Mouse (Mus musculus): ENCODE results near the gene Dpf1.

Gene Dpf1

DNA sequence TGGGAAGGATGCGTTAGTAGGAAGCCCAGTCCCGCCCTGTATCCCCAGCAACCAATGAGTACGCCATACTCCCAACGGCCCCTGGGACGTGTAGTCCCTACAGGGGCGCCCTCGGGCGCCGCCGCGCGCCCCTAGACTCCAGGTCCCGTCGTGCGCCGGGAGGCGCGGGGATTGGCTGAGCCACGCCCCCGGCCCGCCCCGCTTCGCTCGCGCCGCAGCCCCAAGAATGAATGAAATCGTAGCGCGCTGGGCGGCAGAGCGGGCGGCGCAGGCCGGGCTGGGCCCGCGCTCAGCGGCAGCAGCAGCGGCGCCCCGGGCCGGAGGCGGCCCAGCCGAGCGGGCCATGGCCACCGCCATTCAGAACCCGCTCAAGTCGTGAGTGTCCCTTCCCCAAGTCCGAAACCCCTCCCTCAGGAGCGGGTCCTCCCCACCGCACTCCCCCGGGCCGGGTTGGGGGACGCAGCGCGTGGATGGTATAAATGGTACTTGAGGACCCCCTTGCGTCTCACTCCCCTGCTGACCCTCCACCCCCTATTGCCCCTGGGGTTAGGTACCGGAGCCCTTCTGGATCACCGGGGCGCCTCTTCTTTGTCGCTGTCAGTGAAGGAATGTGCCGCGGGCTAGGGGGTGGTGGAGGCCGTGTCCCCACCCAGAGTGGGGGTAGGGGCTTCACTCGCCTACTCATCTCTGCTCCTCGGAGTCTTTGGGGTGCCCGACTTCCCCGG is at the start of gene Dpf1:
Gene Dpf1, plus strand, starts transcription at position 214 of the 725 bp plus-strand sequence.
- peak; percentile 84 for DNase-seq

DNA sequence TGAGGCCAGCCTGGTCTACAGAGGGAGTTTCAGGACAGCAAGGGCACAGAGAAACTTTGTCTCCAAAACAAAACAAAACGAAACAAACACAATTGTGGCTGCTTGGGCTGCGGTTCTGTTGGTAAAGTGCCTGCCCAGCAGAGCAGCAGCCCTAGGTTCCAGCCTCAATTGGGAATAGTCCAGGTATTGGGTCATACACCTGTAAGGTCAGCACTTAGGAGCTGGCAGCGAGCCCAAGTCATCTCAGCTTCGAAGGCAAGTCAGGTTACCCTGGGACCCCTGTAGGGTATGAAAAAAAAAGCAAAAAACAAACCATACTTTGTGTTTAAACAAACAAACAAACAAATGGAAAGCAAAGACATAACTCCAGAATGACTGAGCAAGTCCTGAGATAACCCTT is 47.9 kb upstream of the Dpf1 start:
- DNase-seq: no peak

DNA sequence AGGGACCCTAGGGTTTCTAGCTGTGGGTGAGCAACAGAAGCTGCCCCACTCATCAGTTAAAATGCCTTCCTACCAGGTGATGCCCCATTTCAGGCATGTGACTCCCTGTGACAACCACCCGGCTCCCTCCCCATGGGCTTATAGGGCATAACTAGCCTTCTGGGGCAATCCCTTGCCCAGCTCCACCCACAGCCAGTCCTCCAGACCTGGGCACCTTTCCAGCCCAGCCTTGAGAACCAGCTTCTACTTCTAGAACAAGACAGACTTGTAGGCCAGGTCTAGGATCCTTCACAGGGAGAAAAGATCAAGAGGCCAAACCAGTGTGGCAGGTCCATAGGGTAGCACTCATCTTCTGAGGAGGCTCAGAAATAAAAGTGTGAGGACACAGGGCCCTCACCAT is 46.4 kb upstream of the Dpf1 start:
- DNase-seq: no peak

DNA sequence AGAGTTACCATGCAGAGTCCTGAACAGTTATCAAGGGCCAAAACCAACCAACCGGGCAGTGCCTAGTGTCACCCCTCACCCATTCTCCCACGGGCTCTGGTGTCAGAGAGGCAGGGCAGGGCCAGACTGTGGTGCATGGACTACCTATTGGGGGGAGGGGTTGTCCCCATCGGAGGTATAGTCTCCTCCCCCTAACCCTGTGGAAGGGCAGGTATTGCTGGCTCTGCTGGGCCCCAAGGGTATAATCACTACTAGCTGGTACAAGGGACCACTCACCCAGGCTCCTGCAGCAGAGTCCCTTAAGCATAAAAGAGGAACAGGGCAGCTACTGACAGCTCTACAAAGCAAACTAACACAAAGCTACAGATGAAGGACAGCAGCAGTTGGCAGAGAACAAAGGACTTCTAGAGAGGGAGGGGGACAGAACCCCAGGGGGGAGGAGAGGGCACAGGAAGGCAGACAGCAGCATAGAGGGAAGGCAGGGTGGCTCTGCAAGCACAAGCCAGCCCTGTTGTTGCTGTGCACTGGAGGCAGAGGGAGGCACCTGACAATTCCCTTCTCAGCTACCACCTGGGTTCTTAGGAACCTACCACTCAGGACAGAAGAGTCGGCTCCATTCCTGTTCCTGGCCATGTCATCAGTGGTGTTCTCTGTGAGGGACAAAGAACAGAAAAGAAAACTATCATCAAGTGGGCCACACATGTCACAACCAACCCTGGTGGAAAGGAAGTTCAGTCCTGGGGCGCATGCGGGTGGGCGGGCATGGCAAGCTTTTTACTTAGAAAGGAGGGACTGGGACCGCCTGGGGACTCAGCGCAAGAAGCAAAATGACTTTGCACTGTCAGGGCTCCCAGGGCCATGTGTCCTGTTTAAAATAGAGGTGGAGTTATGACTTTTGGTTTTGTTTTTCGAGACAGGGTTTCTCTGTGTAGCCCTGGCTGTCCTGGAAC is 43.7 kb upstream of the Dpf1 start:
- DNase-seq: no peak

DNA sequence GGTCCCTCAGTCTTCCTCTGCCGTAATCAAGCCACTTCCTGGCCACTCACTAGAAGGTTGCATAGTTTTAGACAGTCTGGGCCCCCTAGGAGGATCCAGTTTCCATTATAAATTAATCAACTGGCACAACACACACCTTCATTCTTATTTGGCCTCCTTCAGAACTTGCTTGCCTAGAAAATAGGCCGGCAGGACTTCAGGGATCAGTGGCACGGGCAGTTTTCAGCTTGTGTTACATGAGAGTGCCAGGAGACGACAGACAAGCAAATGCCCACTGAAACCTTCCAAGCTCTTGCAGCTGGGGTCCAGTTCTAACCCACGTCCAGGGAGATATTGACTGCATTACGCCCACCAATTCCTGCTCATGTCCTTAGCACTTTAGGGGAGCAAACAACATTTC is 41.6 kb upstream of the Dpf1 start:
- DNase-seq: no peak

DNA sequence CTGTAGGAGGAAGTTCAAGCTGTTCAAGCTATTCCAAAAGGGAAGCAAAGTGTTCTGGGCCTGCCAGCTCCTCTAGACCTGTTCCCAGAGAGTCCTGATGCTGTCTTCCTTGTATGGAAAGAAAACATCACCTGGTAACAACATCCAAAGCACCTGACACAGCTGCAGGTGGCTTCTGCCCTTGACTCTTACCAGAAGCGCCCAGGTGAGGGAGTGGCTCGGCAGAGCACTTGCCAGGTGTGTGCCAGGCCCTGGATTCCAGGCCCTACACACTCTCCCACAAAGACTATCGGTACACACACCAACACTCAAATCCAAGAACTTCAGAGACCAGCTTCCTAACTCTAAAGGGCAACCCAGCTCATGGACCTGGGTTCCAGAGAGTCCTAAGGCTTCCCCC is 39.9 kb upstream of the Dpf1 start:
- DNase-seq: no peak

DNA sequence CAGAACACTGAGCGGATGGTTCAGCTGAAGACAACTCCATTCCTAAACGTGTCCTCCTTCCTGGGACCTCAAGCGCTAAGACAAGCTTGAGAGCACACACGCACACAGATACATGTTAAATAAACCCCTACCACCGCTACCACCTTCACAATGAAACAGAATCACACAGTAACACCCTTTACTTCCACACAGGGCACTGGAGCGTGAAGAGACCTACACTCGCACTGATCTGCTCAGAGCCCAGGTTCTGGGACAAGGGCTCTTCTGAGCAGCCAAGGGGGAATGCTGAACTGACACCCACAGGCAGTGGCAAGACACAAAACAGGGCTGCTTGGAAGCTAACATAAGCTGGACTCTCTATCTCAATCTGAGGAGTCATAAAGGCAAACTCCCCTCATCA is 38.1 kb upstream of the Dpf1 start:
- no peak for DNase-seq

DNA sequence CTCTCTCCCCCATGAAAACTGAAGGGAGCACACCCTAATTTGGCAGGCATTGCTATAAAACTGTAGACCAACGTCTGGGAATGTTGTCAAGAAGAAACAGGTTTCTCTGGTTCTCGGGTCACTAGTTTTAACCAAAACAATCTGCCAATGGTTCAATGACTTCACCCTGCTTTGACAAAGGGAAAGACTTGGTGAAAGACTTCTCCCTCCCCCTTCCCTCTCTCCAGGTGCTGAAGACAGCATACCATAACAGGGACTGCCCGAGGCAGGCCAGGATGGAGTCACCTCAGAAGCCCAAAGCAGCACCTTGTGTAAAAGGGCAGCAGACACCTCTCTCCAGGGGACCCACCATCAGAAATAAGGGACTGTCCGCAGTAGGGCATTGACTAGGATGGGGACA is 36.8 kb upstream of the Dpf1 start:
- no peak for DNase-seq

DNA sequence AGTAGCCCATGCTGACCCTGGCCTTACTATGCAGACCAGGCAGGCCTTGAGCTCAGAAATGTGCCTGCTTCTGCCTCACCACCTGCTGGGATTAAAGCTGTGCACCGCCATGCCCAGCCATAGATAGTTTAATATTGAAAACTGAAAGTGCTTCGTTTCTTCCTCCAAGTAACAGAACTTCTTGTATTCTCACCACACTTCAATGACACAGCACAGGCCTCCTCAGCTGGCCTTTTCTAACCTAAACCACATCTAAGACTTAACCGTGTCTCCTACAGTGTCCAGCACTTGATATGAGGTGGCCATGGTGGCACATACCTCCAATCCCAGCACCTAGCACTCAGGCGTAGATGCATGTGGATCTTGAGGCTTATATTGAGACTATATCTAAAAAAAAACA is 33.3 kb upstream of the Dpf1 start:
- no peak for DNase-seq

DNA sequence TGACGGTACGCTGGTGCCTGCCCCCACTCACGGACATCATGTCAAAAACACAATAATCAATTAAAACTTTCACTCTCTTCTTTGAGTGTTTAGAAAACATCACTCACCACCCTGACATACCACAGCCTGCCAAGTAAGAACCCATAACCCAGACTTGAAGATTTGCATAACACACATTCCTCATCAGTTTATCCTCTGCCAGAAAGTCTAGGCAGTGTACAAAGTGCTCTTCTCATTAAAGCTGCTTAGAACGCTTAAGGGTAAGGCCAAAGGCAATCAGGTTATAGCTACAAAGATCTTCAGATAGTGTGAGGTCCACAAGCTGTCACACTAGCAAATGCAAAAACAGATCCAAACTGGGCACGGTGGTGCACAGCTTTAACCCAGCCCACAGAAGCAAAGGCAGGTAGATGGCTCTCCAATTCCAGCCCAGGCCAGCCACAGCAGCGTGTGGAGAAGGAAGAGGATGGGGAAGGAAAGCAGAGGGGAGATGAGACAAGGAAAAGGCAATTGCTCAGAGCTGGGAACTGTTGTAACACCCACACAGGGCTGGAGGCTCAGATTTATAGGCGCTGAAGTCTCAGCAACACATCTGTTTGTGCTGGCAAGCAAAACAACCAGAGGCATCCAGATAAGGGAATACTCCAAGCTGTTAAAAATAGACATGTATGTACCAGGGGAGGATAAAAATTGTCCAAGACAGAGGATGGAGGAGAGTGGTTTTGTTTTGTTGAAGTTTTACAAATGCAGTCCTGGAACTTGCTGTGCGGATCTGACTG is 31.9 kb upstream of the Dpf1 start:
- DNase-seq: no peak

DNA sequence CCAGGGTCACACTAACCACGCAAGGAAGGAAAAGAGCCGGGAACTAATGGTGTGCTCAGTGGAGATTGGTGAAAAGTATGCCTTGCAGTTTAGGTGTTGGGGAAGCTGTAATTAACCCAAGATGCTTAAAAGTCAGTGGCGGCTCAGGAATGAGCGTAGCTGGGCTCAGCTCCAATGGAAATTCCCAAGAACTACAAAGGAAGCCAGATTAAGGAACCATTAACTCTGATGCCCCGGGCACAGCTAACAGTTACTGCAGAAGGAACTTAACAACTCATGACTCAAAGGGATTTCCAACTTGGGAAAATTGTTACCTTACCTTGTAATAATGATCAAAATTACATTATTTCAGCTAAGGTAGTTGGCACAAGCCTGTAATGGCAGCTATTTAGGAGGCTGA is 27.0 kb upstream of the Dpf1 start:
- DNase-seq: no peak

DNA sequence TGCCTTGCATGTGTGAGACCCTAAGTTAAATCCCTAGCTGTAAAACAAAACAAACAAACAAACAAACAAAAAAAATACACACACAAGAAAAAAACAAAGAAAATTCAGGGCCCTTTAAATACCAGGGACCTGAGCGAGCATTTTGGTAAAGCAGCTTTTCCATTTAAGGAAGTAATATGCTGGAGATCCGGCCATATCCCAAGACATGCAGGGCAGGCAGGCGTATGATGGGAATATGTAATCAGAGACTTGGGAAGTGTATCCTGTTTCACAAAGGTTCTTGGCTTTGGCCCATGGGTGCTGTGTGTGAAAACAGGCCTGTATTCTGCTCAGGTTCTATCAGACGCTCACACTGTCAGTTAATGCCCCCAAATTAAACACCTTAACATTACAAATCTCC is 26.2 kb upstream of the Dpf1 start:
- DNase-seq: no peak

DNA sequence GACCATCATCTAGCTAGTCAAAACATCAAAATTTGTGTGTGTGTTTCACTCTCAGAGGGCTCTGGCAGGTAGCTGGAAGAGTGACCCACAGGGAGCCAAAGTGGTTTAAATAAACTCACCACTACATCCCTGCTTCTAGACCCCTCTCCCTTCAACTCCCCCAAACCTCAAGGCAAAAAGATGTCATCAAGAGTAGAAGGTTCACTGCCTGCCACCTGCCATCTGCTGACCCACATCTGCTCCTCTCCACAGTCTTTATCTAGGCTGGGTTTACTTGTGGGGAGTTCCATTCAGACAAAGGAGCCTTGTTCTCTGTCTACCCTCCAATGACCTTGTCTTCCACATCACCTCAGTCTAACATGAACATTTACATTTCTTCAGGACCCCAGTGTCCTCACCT is 24.5 kb upstream of the Dpf1 start:
- DNase-seq: no peak

DNA sequence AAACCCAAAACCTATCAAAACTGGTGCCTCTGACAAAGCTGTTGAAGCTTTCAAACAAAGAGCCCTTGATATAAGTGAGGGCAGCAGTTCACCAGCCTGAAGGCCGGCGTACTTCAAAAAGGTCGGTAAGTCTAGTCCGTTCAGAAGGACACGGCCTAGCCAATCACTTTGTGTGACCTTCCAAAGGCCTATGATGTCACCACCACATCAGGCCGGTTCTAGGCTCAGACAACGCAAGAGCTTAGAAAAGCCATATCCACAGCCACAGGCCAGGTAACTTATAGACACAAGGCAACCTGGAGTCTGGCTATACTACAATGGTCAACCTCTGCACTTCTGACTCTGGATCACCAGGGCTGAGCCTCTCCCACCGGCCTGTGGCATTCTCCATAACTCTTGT is 23.8 kb upstream of the Dpf1 start:
- no peak for DNase-seq

DNA sequence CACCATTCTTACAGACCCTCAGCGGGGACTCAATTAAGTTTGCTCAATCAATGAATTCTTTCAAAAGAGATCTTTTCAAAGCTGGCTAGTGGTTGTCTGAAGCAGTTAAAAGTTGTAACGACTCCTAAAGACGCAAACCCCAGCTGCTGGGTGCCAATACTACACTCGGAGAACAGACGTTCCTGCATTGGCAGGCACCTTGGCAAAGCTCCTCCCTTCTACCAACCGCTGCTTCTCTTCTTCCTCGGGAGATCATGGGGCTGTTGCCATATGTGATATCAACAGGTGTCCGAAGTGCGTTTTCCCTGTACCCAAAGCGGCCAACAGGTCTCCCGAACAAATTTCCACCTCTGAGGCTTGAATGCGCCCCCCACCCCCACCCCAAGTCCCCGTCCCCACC is 22.9 kb upstream of the Dpf1 start:
- no peak for DNase-seq

DNA sequence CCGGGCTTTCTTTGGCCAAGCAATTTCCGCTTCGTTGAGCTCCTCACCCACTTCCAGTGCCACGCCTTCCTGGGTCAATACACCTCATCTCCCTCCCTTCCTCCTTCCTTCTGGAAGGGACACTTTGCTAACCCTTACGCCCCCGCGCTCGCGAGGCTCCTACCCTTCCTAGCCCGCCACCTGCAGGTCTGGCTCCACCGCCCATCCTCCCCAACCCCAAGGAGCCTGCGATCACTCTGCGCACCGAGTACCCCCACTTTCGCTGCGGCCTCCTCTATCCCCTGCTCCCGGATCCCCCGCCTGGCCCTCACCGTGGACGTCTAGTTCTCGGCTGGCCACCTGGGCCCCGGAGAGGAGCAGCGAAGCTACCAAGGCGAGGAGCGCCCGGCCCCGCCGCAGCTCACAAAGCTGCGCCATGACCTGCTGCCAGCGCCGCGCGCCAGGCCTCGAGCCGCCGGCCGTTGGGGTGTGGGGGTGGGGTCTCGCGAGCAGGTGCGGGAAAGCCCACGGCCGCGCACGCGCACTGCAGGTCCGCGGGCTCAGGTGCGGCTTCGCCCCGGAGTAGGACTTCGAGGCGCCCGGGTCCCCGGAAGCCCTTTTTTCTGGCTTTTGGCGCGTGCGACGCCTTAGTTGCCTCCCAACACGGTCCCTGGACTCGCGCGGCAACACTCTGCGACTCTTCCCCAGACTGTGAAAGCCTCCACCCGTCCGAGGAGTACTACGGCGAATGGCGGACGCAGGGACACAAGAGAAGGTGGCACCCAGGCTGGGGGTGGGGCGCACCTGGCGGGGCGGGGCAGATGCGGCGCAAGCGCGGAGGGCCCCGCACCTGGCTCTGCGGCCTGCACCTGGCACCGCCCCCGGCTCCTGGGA is 22.3 kb upstream of the Dpf1 start, which contains the start of gene Spint2:
Gene Spint2, minus strand, starts transcription at position 712 of the 873 bp plus-strand sequence.
- DNase-seq: no peak

DNA sequence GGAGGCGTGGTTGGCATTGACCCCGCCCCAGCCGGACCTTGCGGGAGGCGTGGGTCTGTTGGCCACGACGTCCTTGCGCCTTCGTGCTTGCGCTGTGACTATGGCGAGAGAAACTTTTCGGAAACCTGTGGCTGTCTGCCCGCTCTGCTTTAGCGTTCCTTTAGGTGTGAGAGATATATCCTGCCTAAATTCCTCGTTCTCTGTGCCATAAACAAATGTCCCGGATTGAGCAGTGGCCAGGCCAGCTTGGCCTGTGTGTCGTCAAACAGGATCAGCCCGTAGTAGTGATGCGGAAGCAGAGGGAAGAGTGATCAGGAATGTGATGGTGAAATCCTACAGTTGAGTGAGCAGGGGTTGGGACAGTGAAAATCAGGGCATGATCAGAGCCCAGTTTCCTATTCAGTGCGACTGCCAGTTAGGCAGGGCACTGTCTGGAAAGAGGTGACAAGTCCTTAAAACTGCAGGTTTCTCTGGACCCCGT is 21.6 kb upstream of the Dpf1 start:
- DNase-seq: peak; percentile 81

DNA sequence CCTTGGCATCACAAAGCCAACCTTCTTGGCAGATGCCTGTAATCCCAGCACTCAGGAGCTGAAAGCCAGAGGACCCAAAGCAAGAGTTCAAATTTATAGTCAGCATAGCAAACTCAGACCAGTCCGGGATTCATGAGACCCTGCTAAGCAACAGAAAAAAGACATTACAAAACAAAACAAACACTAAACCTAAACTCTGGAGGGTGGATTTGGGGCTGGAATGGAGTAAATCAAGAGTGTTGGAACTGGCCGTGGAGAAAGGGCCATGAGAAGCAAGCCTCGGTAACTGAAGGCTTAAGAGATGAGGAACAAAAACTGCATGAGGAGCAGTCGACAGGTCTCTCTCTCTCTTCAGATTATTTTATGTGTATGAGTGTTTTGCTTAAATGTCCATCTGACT is 19.9 kb upstream of the Dpf1 start:
- no peak for DNase-seq

DNA sequence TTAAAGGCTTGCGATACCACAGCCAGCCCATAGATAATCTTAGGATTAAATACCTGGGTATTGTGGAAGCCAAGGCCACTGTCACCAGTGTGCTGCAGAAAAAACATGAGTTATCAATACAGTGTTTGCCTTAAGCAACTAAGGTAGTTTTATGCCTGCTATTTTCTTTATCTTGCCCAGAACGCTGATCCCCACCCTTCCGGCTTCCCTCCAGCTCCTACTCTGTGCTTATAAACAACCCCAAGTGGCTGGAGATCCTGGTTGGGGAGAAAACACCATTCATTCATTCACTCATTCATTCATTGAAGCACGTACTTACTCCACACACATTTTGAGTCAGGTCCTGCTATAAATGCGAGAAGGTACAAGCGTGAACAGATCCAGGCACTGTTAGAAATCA is 19.2 kb upstream of the Dpf1 start:
- no peak for DNase-seq

DNA sequence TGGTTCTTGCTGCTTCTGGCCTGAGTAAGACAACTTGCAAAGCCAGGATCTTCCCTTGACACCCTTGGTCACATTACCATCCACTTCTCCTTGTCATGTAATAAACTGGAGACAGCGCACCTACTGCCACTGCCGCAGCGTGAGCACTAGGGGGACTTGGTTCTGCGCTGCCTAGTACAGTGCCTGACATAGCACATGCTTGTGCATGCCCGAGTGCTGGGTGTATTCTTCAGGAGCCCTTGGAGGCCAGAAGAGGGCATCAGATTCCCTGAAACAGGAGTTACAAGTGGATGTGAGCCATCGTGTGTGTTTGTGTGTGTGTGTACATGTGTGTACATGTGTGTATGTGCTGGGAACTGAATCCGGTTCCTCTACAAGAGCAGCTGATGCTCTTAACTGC is 16.3 kb upstream of the Dpf1 start:
- no peak for DNase-seq

DNA sequence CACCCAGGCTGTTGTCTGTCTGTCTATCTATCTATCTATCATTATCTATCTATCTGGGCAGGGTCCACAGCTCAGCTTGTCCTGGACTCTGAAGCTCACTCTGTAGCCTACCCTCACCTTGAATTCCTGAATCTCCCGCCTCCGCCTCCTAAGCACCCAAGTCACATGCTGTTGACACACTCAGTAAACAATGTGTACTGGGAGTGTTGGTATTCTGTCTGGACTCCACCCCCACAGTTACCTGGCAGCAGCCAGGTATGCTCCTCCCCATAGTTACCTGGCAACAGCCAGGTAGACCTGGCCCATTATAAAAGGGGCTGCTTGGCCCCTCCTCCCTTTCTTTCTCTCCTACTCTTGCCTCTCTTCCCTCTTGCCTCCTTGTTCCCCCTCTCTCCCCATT is 15.7 kb upstream of the Dpf1 start:
- no peak for DNase-seq

DNA sequence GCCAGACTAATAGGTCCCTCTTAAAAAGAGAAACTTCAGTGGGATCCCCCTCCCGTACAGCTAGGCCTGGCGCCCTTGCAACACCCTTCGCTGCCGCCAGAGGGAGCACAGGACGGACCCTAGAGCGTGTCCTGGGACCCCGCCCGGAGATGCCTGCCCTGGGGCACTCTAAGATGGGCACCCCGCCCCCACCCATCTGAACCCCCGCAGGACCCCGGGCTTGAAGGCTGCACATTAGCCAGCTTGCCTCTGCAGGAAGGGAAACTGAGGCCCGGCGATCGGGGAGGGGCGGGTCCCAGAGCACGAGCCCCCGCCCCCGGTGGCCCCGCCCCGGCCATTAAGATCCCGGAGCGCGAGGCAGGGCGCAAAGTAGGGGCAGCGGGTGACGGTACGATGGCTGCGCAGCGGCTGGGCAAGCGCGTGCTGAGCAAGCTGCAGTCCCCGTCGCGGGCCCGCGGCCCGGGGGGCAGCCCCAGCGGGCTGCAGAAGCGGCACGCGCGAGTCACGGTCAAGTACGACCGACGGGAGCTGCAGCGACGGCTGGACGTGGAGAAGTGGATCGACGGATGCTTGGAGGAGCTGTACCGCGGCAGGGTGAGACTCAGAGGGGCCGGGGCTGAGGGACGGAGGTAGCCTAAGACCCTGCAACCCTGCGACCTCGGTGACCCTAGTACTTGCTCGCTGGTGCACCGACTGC is 14.7 kb upstream of the Dpf1 start, which contains the start of gene Ppp1r14a:
Gene Ppp1r14a, plus strand, starts transcription at position 367 of the 697 bp plus-strand sequence.
- DNase-seq: peak; percentile 71

Data from cerebellum, adult 8-10 months (tissue).